Mouse (Mus musculus) myocyte (in vitro differentiated cells): ENCODE results near the gene Rwdd2b. TPM values are rescaled to one million over a fixed set of nuclear protein-coding genes. Genes with fewer than 3 reads are reported as not detected.

Source experiments
- H3K27me3 ChIP-seq: one replicate; pipeline ENCODE4 v1.6.1; 2011; ENCODE audit not compliant: control insufficient read depth, insufficient read depth, insufficient read length
- H3K36me3 ChIP-seq: one replicate; pipeline ENCODE4 v1.6.1; 2011; ENCODE audit not compliant: control insufficient read depth, insufficient read depth
- H3K4me2 ChIP-seq: one replicate; pipeline ENCODE4 v1.6.1; 2011; ENCODE audit warnings: low read depth, control low read depth
- H3K4me3 ChIP-seq: one replicate; pipeline ENCODE4 v1.5.1; 2011; ENCODE audit warnings: mild to moderate bottlenecking, control low read depth, moderate library complexity
- H3K79me2 ChIP-seq: one replicate; pipeline ENCODE4 v1.6.1; 2011; ENCODE audit not compliant: control insufficient read depth, insufficient read depth
- H3ac ChIP-seq: one replicate; pipeline ENCODE4 v1.6.1; 2011; ENCODE audit not compliant: control insufficient read depth, insufficient read length
- CEBPB ChIP-seq: IDR thresholded peaks from 2 replicates; pipeline ENCODE4 v1.6.1; 2011; ENCODE audit warnings: mild to moderate bottlenecking, moderate library complexity; ENCODE audit not compliant: poor library complexity, insufficient read depth, severe bottlenecking
- E2F4 ChIP-seq: IDR thresholded peaks from one replicate; pipeline ENCODE4 v1.6.1; 2011; ENCODE audit warnings: mild to moderate bottlenecking, control low read depth, moderate library complexity; ENCODE audit not compliant: insufficient read depth
- MAX ChIP-seq: IDR thresholded peaks from one replicate; pipeline ENCODE4 v1.6.1; 2011; ENCODE audit warnings: low read depth, mild to moderate bottlenecking, control low read depth
- MYOD1 ChIP-seq, 3 experiments: IDR thresholded peaks; one replicate each; pipeline ENCODE4 v1.6.1; 2011; ENCODE audit warnings: control low read depth in 2 of 3, low read depth in 2 of 3, mild to moderate bottlenecking in 2 of 3, moderate library complexity in 1 of 3; ENCODE audit not compliant: insufficient read length in 2 of 3, control insufficient read depth in 1 of 3
- MYOG ChIP-seq, 3 experiments: IDR thresholded peaks; one replicate each; pipeline ENCODE4 v1.6.1; 2011; ENCODE audit warnings: control low read depth in 2 of 3, low read depth in 2 of 3, mild to moderate bottlenecking in 2 of 3; ENCODE audit not compliant: insufficient read length in 2 of 3, control insufficient read depth in 1 of 3, insufficient read depth in 1 of 3
- POLR2A ChIP-seq: IDR thresholded peaks from one replicate; pipeline ENCODE4 v1.6.1; 2011; ENCODE audit warnings: low read depth, mild to moderate bottlenecking, control low read depth, moderate library complexity; ENCODE audit not compliant: insufficient read length
- POLR2AphosphoS2 ChIP-seq: IDR thresholded peaks from one replicate; pipeline ENCODE4 v1.6.1; 2011; ENCODE audit warnings: low read depth, control low read depth; ENCODE audit not compliant: insufficient read length
- REST ChIP-seq: IDR thresholded peaks from one replicate; pipeline ENCODE4 v1.6.1; 2011; ENCODE audit warnings: mild to moderate bottlenecking, control low read depth, moderate library complexity; ENCODE audit not compliant: insufficient read depth, insufficient read length
- SRF ChIP-seq: IDR thresholded peaks from one replicate; pipeline ENCODE4 v1.6.1; 2011; ENCODE audit warnings: low read depth; ENCODE audit not compliant: control insufficient read depth, insufficient read length
- TCF12 ChIP-seq: IDR thresholded peaks from one replicate; pipeline ENCODE4 v1.6.1; 2011; ENCODE audit warnings: mild to moderate bottlenecking, control low read depth; ENCODE audit not compliant: poor library complexity, insufficient read depth, severe bottlenecking
- TCF3 ChIP-seq: IDR thresholded peaks from one replicate; pipeline ENCODE4 v1.6.1; 2011; ENCODE audit warnings: low read depth, control low read depth; ENCODE audit not compliant: insufficient read length
- USF1 ChIP-seq: IDR thresholded peaks from one replicate; pipeline ENCODE4 v1.6.1; 2011; ENCODE audit warnings: low read depth, mild to moderate bottlenecking, control low read depth, moderate library complexity
- polyA plus RNA-seq: library from polyadenylated mRNA; unstranded; fragments of >200 nt; fragmentation: generic; extraction: Trizol; gene quantifications from one replicate; pipeline ENCODE4 v1.2.1, GENCODE M21; 2012; ENCODE audit warnings: missing spikeins

The Rwdd2b gene
- polyA plus RNA-seq, 1 experiment: 4.1 TPM

DNA sequence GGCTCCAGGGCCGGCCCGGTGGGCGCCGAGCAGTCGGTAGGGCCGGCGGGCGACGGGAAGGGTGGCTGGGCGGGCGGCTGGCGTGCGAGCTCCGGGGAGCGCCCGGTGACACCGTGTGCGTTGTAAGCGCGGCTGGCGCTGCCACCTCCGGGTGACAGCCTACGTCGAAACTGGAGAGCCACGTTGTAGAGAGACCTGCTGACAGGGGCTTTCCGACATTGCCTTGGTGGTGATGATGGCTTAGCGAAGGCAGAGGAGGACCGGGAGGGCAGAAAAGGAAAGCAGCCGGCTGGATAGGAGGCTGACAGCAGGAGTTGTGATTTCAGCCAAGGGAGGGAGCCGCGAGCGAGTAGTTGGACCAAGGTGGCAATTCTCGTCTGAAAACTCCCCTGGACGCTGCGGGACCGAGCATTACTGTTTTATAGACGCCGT, 14.8 kb upstream of the Rwdd2b start:
- H3K27me3 ChIP-seq: no peaks in the 10 kb centered on the region
- H3K79me2 ChIP-seq: peaks cover 49% of the 10 kb centered on the region
- H3ac ChIP-seq: peak overlapping the region; percentile 51
- TF ChIP-seq MAX: no peak
- TF ChIP-seq CEBPB: no peak
- no peak for TF ChIP-seq SRF
- no peak for TF ChIP-seq USF1
- TF ChIP-seq POLR2A: no peak
- no peak for TF ChIP-seq MYOD1 (IDR thresholded peaks at IDR 0.05; ENCODE audit: control insufficient read depth in 1 of 3, insufficient read length in 2 of 3, low read depth in 2 of 3)
- TF ChIP-seq REST: no peak
- TF ChIP-seq TCF3: no peak
- TF ChIP-seq E2F4: no peak
- TF ChIP-seq POLR2AphosphoS2: no peak
- TF ChIP-seq MYOG (IDR thresholded peaks at IDR 0.05; ENCODE audit: control insufficient read depth in 1 of 3, insufficient read depth in 1 of 3, insufficient read length in 2 of 3, low read depth in 2 of 3): no peak
- peak overlapping the region; percentile 63 for H3K4me2 ChIP-seq
- peak overlapping the region; percentile 79 for H3K4me3 ChIP-seq
- H3K36me3 ChIP-seq: peaks cover 3% of the 10 kb centered on the region

GRCm38 (mm10) chr16:87454419-87455179, 14.2 kb upstream of the Rwdd2b start, which contains the start of gene Usp16:
Usp16 (plus strand) TSS chr16:87454703.
- H3K79me2 ChIP-seq: peaks cover 46% of the 10 kb centered on the region
- no peaks in the 10 kb centered on the region for H3K36me3 ChIP-seq
- H3K4me2 ChIP-seq: peak within 1 kb of the TSS; percentile 66
- no peaks in the 10 kb centered on the region for H3K27me3 ChIP-seq
- H3ac ChIP-seq: peak within 1 kb of the TSS; percentile 51
- TF ChIP-seq SRF (peak; percentile 20), POLR2AphosphoS2 (peak; percentile 71), TCF3 (no peak), CEBPB (no peak), E2F4 (no peak), TCF12 (no peak), POLR2A (peak; percentile 75), MYOD1 (IDR thresholded peaks at IDR 0.05; ENCODE audit: control insufficient read depth in 1 of 3, insufficient read length in 2 of 3, low read depth in 2 of 3) (peak in 1 of 3 experiments; percentile 24), REST (no peak), MAX (peak; percentile 78), MYOG (IDR thresholded peaks at IDR 0.05; ENCODE audit: control insufficient read depth in 1 of 3, insufficient read depth in 1 of 3, insufficient read length in 2 of 3, low read depth in 2 of 3) (no peak), USF1 (peak; percentile 76)
- H3K4me3 ChIP-seq: peak within 1 kb of the TSS; percentile 79

- H3K4me2 ChIP-seq: no peak overlapping the region
- H3K79me2 ChIP-seq: peaks cover 32% of the 10 kb centered on the region
- no peaks in the 10 kb centered on the region for H3K27me3 ChIP-seq
- no peak overlapping the region for H3ac ChIP-seq
- no peak overlapping the region for H3K4me3 ChIP-seq
- H3K36me3 ChIP-seq: no peaks in the 10 kb centered on the region
- TF ChIP-seq CEBPB (no peak), SRF (no peak), TCF12 (no peak), MAX (no peak), USF1 (no peak), POLR2A (no peak), POLR2AphosphoS2 (no peak), E2F4 (no peak), TCF3 (no peak), MYOG (IDR thresholded peaks at IDR 0.05; ENCODE audit: control insufficient read depth in 1 of 3, insufficient read depth in 1 of 3, insufficient read length in 2 of 3, low read depth in 2 of 3) (no peak), REST (no peak), MYOD1 (IDR thresholded peaks at IDR 0.05; ENCODE audit: control insufficient read depth in 1 of 3, insufficient read length in 2 of 3, low read depth in 2 of 3) (no peak)
Measured at GRCm38 (mm10) chr16:87453226-87453625, 12.9 kb upstream of the Rwdd2b start.

DNA sequence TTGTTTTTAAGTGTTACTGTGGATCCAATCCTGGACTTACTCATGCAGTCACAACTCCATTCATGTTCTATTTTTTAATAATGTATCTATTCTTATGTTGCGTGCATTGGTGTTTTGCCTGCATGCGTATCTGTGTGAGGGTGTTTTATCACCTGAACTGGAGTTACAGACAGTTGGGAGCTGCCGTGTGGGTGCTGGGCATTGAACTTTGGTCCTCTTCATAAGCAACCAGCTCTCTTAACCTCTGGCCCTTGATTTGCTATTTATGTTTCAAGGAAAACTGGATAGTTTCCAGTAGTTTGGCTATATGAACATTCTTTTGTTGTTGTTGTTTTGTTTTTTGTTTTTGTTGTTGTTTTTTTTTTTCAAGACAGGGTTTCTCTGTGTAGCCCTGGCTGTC, 5.2 kb upstream of the Rwdd2b start:
- no peak overlapping the region for H3K4me3 ChIP-seq
- H3K79me2 ChIP-seq: no peaks in the 10 kb centered on the region
- no peak for TF ChIP-seq TCF3
- no peak for TF ChIP-seq SRF
- TF ChIP-seq MYOG (IDR thresholded peaks at IDR 0.05; ENCODE audit: control insufficient read depth in 1 of 3, insufficient read depth in 1 of 3, insufficient read length in 2 of 3, low read depth in 2 of 3): no peak
- no peak for TF ChIP-seq MAX
- TF ChIP-seq E2F4: no peak
- no peak for TF ChIP-seq POLR2AphosphoS2
- no peak for TF ChIP-seq REST
- no peak for TF ChIP-seq USF1
- TF ChIP-seq TCF12: no peak
- TF ChIP-seq POLR2A: no peak
- no peak for TF ChIP-seq CEBPB
- H3K4me2 ChIP-seq: no peak overlapping the region
- H3K36me3 ChIP-seq: no peaks in the 10 kb centered on the region
- no peak overlapping the region for H3ac ChIP-seq
- H3K27me3 ChIP-seq: no peaks in the 10 kb centered on the region
